Mouse (Mus musculus) intestine, postnatal 0 days (tissue): ENCODE data around the gene Pip5k1a. TPM values are rescaled to one million over a fixed set of nuclear protein-coding genes. Genes with fewer than 3 reads are reported as not detected.

Experiments
- ATAC-seq: fragments of 200-750 bp; cut with Nextera tagmentation; 2 replicates; pipeline ENCODE4 v1.8.0; 2017; ENCODE audit warnings: mild to moderate bottlenecking, moderate TSS enrichment, moderate library complexity
- H3K27ac ChIP-seq: fragments of 300-500 bp; sonication (generic); 2 replicates; pipeline ENCODE4 v1.5.1; 2014; ENCODE audit warnings: mild to moderate bottlenecking, low read depth, low read length, moderate library complexity
- H3K27me3 ChIP-seq: fragments of 300-500 bp; sonication (generic); replicated peaks from 2 replicates; pipeline ENCODE4 v1.6.1; 2014; ENCODE audit warnings: low read length, mixed read lengths; ENCODE audit not compliant: control insufficient read depth, insufficient read depth
- H3K36me3 ChIP-seq: fragments of 300-500 bp; sonication (generic); 2 replicates; pipeline ENCODE4 v1.6.1; 2014; ENCODE audit warnings: mild to moderate bottlenecking, moderate library complexity; ENCODE audit not compliant: control insufficient read depth, insufficient read depth
- H3K4me1 ChIP-seq: fragments of 300-500 bp; sonication (generic); replicated peaks from 2 replicates; pipeline ENCODE4 v1.6.1; 2014; ENCODE audit warnings: antibody characterized with exemption, low read length, mixed read lengths; ENCODE audit not compliant: control insufficient read depth, insufficient read depth
- H3K4me2 ChIP-seq: fragments of 300-500 bp; sonication (generic); replicated peaks from 2 replicates; pipeline ENCODE4 v1.6.1; 2014; ENCODE audit warnings: low read depth, mild to moderate bottlenecking, moderate library complexity
- H3K4me3 ChIP-seq: fragments of 300-500 bp; sonication (generic); 2 replicates; pipeline ENCODE4 v1.5.1; 2014; ENCODE audit warnings: low read depth, low read length
- H3K9ac ChIP-seq: fragments of 300-500 bp; sonication (generic); 2 replicates; pipeline ENCODE4 v1.6.1; 2014; ENCODE audit warnings: mild to moderate bottlenecking, low read depth, low read length
- H3K9me3 ChIP-seq: fragments of 300-500 bp; sonication (generic); 2 replicates; pipeline ENCODE4 v1.6.1; 2016; ENCODE audit warnings: mixed run types; ENCODE audit not compliant: control insufficient read depth
- CTCF ChIP-seq: sonication (generic); IDR thresholded peaks from 2 replicates; pipeline ENCODE4 v1.5.1; 2016; ENCODE audit warnings: low read depth, mild to moderate bottlenecking, control low read depth, antibody characterized with exemption, moderate library complexity
- WGBS: fragments of 180-500 bp; shearing (Covaris S2); extraction: QIAGEN DNeasy Blood & Tissue Kit; methylation state at CpG from one replicate; pipeline ENCODE4 v1.1.7; 2014; 5-methylcytosine and 5-hydroxymethylcytosine counted together
- polyA plus RNA-seq: library from polyadenylated mRNA; unstranded; fragments of >200 nt; fragmentation: Nextera tagmentation; extraction: Ambion mirVana; gene quantifications from 2 replicates; pipeline ENCODE4 v1.2.1, GENCODE M21; 2015

The Pip5k1a gene
- polyA plus RNA-seq, 1 experiment from 2014 or later, result 13.1 TPM

DNA sequence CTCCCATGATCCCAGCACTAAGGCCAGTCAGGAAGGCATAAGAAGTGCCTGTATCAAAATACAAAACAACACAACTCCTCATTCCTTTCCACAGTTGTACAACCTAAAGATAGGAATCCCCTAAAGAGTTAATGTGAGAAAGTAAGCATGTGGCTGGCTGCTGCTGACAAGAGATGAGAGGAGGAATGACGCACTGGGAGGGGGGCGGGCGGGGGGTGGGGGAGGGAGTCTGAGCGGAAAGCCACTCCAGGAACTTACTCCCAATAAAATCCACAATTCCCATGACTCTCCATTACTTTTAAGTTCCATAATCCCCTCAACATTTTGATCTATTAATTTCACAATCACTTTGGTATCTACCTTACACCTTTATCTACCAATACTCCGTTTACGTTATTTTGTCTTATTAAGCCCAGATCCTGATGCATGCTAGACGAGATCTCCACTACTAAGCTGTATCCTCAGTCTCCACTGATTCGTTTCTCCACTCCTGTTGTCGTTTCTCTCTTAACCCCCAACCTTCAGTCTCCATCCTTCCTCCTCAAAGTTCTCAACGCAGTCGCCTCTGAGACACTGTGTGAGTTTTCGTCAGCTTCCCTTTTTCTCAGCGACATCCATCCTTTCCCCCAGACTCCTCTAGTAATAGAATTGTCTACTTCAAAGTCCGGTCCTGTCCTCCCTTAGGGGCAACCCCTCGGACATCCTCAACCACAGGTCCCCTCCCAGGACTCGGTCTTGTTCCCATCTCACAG, 968 bp downstream of the Pip5k1a start:
- WGBS, result under 1% methylated on average over 16 of the region's 16 CpGs
- peak overlapping the region; percentile 86 for H3K4me3 ChIP-seq
- peak overlapping the region; percentile 87 for H3K27ac ChIP-seq
- peak overlapping the region; percentile 72 for H3K4me2 ChIP-seq
- no peak for ATAC-seq
- no peaks in the 10 kb centered on the region for H3K9me3 ChIP-seq
- no peaks in the 10 kb centered on the region; the same call in none of the 2 replicates for H3K36me3 ChIP-seq
- TF ChIP-seq CTCF, result no peak
- no peaks in the 10 kb centered on the region for H3K4me1 ChIP-seq
- H3K9ac ChIP-seq, result peak overlapping the region; percentile 85
- H3K27me3 ChIP-seq, result no peaks in the 10 kb centered on the region

GRCm38 (mm10) chr3:95105121-95105520, 1.6 kb downstream of the Pip5k1a start:
- no peak for ATAC-seq
- Histone ChIP-seq H3K27ac (0 out of 2 replicates have a peak overlapping the region, but pooled peaks have one; percentile 5), H3K27me3 (no peaks in the 10 kb centered on the region), H3K4me3 (peak overlapping the region; percentile 86), H3K9me3 (no peaks in the 10 kb centered on the region), H3K36me3 (no peaks in the 10 kb centered on the region; the same call in none of the 2 replicates), H3K4me2 (peak overlapping the region; percentile 72), H3K9ac (peak overlapping the region; percentile 85; the same call in 1 of the 2 replicates), H3K4me1 (no peaks in the 10 kb centered on the region)
- no peak for TF ChIP-seq CTCF
- 24% methylated on average over 4 of the region's 4 CpGs for WGBS

GRCm38 (mm10) chr3:95100854-95101253, 5.9 kb downstream of the Pip5k1a start:
- H3K9me3 ChIP-seq, result no peaks in the 10 kb centered on the region
- H3K4me3 ChIP-seq, result no peak overlapping the region
- no peak overlapping the region for H3K4me2 ChIP-seq
- H3K36me3 ChIP-seq, result peaks cover 7% of the 10 kb centered on the region
- no peak for TF ChIP-seq CTCF
- WGBS, result 35% methylated on average over 2 of the region's 2 CpGs
- ATAC-seq, result no peak
- no peaks in the 10 kb centered on the region for H3K27me3 ChIP-seq
- H3K4me1 ChIP-seq, result no peaks in the 10 kb centered on the region
- no peak overlapping the region for H3K27ac ChIP-seq
- H3K9ac ChIP-seq, result no peak overlapping the region

DNA sequence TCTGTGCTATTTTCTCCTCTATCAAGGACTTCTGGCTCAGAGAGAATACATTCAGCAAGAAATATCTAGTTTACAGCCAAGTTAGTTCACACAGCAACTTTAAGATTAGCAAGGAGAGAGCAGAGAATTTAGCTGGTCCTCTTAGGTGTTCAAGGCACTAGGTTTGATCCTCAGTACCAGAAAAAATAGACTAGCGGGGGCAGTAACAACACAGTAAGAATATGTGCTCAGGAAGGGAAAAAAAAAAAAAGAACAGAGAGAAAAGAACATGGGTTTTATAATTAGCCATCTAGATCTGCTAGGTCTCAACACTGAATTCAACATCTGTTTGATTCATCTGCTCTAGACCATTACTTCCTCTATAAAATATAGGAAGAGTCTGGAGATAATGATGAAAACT, 18.7 kb downstream of the Pip5k1a start:
- Histone ChIP-seq H3K27me3 (no peaks in the 10 kb centered on the region), H3K4me1 (no peaks in the 10 kb centered on the region), H3K36me3 (peaks cover 4% of the 10 kb centered on the region; the same call in 1 of the 2 replicates), H3K27ac (no peak overlapping the region), H3K4me3 (no peak overlapping the region), H3K4me2 (no peak overlapping the region), H3K9me3 (no peaks in the 10 kb centered on the region), H3K9ac (no peak overlapping the region)
- TF ChIP-seq CTCF, result no peak
- WGBS, result 97% methylated on average over 1 of the region's 1 CpGs
- no peak for ATAC-seq

- no peak for ATAC-seq
- no peaks in the 10 kb centered on the region for H3K9me3 ChIP-seq
- no peak overlapping the region for H3K27ac ChIP-seq
- H3K4me1 ChIP-seq, result no peaks in the 10 kb centered on the region
- no peaks in the 10 kb centered on the region for H3K27me3 ChIP-seq
- H3K36me3 ChIP-seq, result peaks cover 66% of the 10 kb centered on the region
- H3K4me2 ChIP-seq, result no peak overlapping the region
- 89% methylated on average over 2 of the region's 2 CpGs for WGBS
- no peak overlapping the region for H3K9ac ChIP-seq
- no peak overlapping the region for H3K4me3 ChIP-seq
- TF ChIP-seq CTCF, result peak; percentile 32; the same call in 1 of the 2 replicates
Measured at GRCm38 (mm10) chr3:95071606-95072005, 35.1 kb downstream of the Pip5k1a start.

DNA sequence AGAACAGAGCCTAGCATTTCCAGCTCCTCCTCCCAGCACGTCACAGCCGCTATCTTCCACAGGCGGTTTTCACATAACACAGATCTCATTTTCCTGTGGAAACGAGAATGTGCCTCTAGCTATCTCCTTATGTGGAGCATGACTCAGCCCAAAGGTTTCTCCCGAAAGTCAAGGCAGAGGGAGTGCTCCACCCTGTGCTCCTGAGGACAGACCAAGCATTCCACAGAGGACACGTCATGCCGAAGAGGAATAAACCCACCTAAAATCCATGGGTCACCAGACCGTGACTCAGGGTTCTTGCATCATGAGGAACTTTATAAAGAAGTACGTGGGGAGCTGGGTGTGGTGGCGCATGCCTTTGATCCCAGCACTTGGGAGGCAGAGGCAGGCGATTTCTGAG, 40.2 kb downstream of the Pip5k1a start:
- Histone ChIP-seq H3K9ac (no peak overlapping the region), H3K4me1 (no peaks in the 10 kb centered on the region), H3K27ac (no peak overlapping the region), H3K9me3 (no peaks in the 10 kb centered on the region), H3K4me2 (no peak overlapping the region), H3K27me3 (no peaks in the 10 kb centered on the region), H3K4me3 (no peak overlapping the region), H3K36me3 (peaks cover 83% of the 10 kb centered on the region)
- peak; percentile 33; the same call in 1 of the 2 replicates for ATAC-seq
- TF ChIP-seq CTCF, result no peak
- WGBS, result 83% methylated on average over 11 of the region's 11 CpGs
